ENCODE assay signal across 8 mouse cellular contexts in genomic region chr7:74354527-74355256, GRCm38 (mm10).
DNase-seq lines count a peak whose midpoint lies in the region; ATAC-seq and TF ChIP-seq lines count a peak whose summit lies in the region.

No protein-coding gene starts in this region.

- no peaks in the 10 kb centered on the region for H3K4me1 ChIP-seq in lung, adult 2 months (ENCODE audit: control insufficient read depth, insufficient read depth, low read length)
- peaks cover 12% of the 10 kb centered on the region for H3K4me1 ChIP-seq in forebrain, embryonic 12.5 days
- H3K4me1 ChIP-seq in kidney, embryonic 16.5 days (ENCODE audit: insufficient read depth, low read length): peaks cover 8% of the 10 kb centered on the region

- H3K9ac ChIP-seq in forebrain, embryonic 12.5 days: peak overlapping the region; percentile 25; the same call in 1 of the 2 replicates
- H3K9ac ChIP-seq in kidney, embryonic 16.5 days (replicated peaks; ENCODE audit: low read length): no peak overlapping the region

- 57% methylated on average over 8 of the region's 8 CpGs for WGBS in lung, adult 2 months
- WGBS in forebrain, embryonic 12.5 days: 53% methylated on average over 8 of the region's 8 CpGs
- 57% methylated on average over 8 of the region's 8 CpGs for WGBS in kidney, embryonic 16.5 days

- ATAC-seq in forebrain, embryonic 12.5 days (ENCODE audit: low FRiP score): peak; percentile 57; the same call in 1 of the 2 replicates
- ATAC-seq in kidney, embryonic 16.5 days (ENCODE audit: low FRiP score, low TSS enrichment): peak; percentile 43; the same call in 1 of the 2 replicates
- peak; percentile 84 for ATAC-seq in megakaryocyte-erythroid progenitor cell, adult 5-6 weeks (replicated peaks; ENCODE audit: low FRiP score, low TSS enrichment, poor library complexity, severe bottlenecking)

- peak; percentile 30; the same call in 1 of the 2 replicates for TF ChIP-seq CTCF in lung, adult 2 months (IDR thresholded peaks at IDR 0.05; ENCODE audit: insufficient read depth, low read length)

- intact Hi-C loops in gastrocnemius, postnatal 14 days (cut with DNase I; ENCODE audit: low total_unique reads): loop anchor here (5.0 to 10.0 kb wide), 3 partner anchors 327 to 697 kb away; no protein-coding TSS in a partner anchor

- no peaks in the 10 kb centered on the region for H3K9me3 ChIP-seq in forebrain, embryonic 12.5 days
- no peaks in the 10 kb centered on the region for H3K9me3 ChIP-seq in kidney, embryonic 16.5 days (ENCODE audit: low read length)

- no peaks in the 10 kb centered on the region for H3K36me3 ChIP-seq in forebrain, embryonic 12.5 days (replicated peaks)
- H3K36me3 ChIP-seq in kidney, embryonic 16.5 days (ENCODE audit: insufficient read depth, low read length): no peaks in the 10 kb centered on the region

- H3K27me3 ChIP-seq in forebrain, embryonic 12.5 days: no peaks in the 10 kb centered on the region
- no peaks in the 10 kb centered on the region for H3K27me3 ChIP-seq in kidney, embryonic 16.5 days (ENCODE audit: insufficient read depth, low read length)

- no peak for TF ChIP-seq POLR2A in lung, adult 2 months (IDR thresholded peaks at IDR 0.05; ENCODE audit: borderline replicate concordance, extremely low read depth, low read depth, low read length)

- no peak overlapping the region for H3K4me2 ChIP-seq in forebrain, embryonic 12.5 days
- H3K4me2 ChIP-seq in kidney, embryonic 16.5 days (replicated peaks; ENCODE audit: low read depth, low read length): no peak overlapping the region

- no peak for DNase-seq in lung, adult 2 months
- no peak for DNase-seq in lung, adult 18-20 months
- peak; percentile 89 for DNase-seq in brain, adult 2 months (ENCODE audit: low read depth, low spot score)
- peak; percentile 20 for DNase-seq in thymus, postnatal 25 days
- DNase-seq in gastrocnemius, postnatal 14 days: no peak

- H3K27ac ChIP-seq in forebrain, embryonic 12.5 days: peak overlapping the region; percentile 54; the same call in 1 of the 2 replicates
- H3K27ac ChIP-seq in kidney, embryonic 16.5 days (ENCODE audit: low read length): no peak overlapping the region

- no peak overlapping the region for H3K4me3 ChIP-seq in lung, adult 2 months (replicated peaks; ENCODE audit: extremely low read depth, low read depth, low read length)
- H3K4me3 ChIP-seq in forebrain, embryonic 12.5 days (replicated peaks): no peak overlapping the region
- H3K4me3 ChIP-seq in kidney, embryonic 16.5 days (ENCODE audit: low read length): no peak overlapping the region

Comparison
In these comparisons a context has a peak if more than half of its experiments do, and no peak if none do; other contexts are left out.
1. DNase-seq: peak in brain, adult 2 months (single experiment) and thymus, postnatal 25 days (single experiment); none in lung, adult 2 months (single experiment), lung, adult 18-20 months (0 of 2) and gastrocnemius, postnatal 14 days (single experiment).
2. Peak in every context shown above with its lines, with median percentiles within 50 percentile points of each other: ATAC-seq.